Mouse (Mus musculus): ENCODE measurements around the gene Gm4869. TPM values are rescaled to one million over a fixed set of nuclear protein-coding genes. Genes with fewer than 3 reads are reported as not detected.

Gene Gm4869
- polyA plus RNA-seq, 1 experiment from 2014 or later, result not detected

Small RNAs within 50 kb of the gene (microRNA-seq; reads per million reads assigned to microRNA genes)
- not detected for gene Mir7038

Other genes starting within 250 kb of the Gm4869 start
- 31.8 and 35.4 TPM in 2 replicates for gene Mad1l1, start 124.1 kb upstream of the Gm4869 start, polyA plus RNA-seq (2015; fragmentation: Nextera tagmentation; extraction: Ambion mirVana)
- gene Nudt1, start 124.0 kb upstream of the Gm4869 start, polyA plus RNA-seq (2015; fragmentation: Nextera tagmentation; extraction: Ambion mirVana), result 33.5 and 34.3 TPM in 2 replicates
- 16.7 and 18.8 TPM in 2 replicates for gene Mrm2, start 113.7 kb upstream of the Gm4869 start, polyA plus RNA-seq (2015; fragmentation: Nextera tagmentation; extraction: Ambion mirVana)
- gene Snx8, start 56.4 kb upstream of the Gm4869 start, polyA plus RNA-seq (2015; fragmentation: Nextera tagmentation; extraction: Ambion mirVana), result 19.8 and 21.2 TPM in 2 replicates
- gene Eif3b, start 26.3 kb upstream of the Gm4869 start, polyA plus RNA-seq (2015; fragmentation: Nextera tagmentation; extraction: Ambion mirVana), result 88.3 and 111 TPM in 2 replicates
- gene Chst12, start 59.9 kb downstream of the Gm4869 start, polyA plus RNA-seq (2015; fragmentation: Nextera tagmentation; extraction: Ambion mirVana), result 21.6 and 24.9 TPM in 2 replicates
- not detected in 2 replicates for gene Grifin, start 119.4 kb downstream of the Gm4869 start, polyA plus RNA-seq (2015; fragmentation: Nextera tagmentation; extraction: Ambion mirVana)
- 17.6 and 20.6 TPM in 2 replicates for gene Lfng, start 161.7 kb downstream of the Gm4869 start, polyA plus RNA-seq (2015; fragmentation: Nextera tagmentation; extraction: Ambion mirVana)
- 68.5 and 72.3 TPM in 2 replicates for gene Ttyh3, start 203.4 kb downstream of the Gm4869 start, polyA plus RNA-seq (2015; fragmentation: Nextera tagmentation; extraction: Ambion mirVana)

Data from neural tube, embryonic 13.5 days (tissue).